Mouse (Mus musculus): ENCODE measurements at regions not wholly inside any gene's neighbourhood (a gene's known extent, or its start where the extent isn't known, plus 50 kb on each side); places are given as distances from the start of the nearest gene placed in this dataset.

DNA sequence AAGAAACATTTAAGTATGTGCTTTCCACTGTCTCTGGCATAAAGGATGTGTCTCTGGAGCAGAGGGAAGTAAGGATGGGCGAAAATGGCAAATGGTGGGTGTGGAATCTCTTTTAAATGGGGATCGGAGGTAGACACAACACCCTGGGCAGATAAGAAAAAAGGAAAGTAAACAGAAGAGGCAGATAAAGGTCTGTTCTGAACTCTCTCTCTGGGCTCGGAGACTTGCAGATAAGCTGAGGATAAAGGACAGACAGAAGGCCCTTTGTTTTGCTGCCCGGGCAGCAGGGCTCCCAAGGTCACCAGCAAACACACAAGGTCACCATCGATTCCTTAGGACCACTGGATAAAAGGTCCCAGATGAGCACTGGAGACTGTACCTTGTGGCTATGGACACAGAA lies 122.7 kb upstream of the Nmnat3 start:
- no peak for TF ChIP-seq TCF12 (IDR thresholded peaks at IDR 0.05; ENCODE audit: low read depth, low read length)
- TF ChIP-seq JUN (IDR thresholded peaks at IDR 0.05; ENCODE audit: insufficient read depth, low read depth, low read length), result no peak
- TF ChIP-seq ELF1 (IDR thresholded peaks at IDR 0.05; ENCODE audit: low read depth, low read length), result no peak
- no peak for TF ChIP-seq E2F4 (IDR thresholded peaks at IDR 0.05; ENCODE audit: insufficient replicate concordance, low read depth, low read length)
- TF ChIP-seq IRF4 (IDR thresholded peaks at IDR 0.05; ENCODE audit: low read depth, low read length), result no peak
- no peak for TF ChIP-seq ETS1 (conservative IDR thresholded peaks at IDR 0.05; ENCODE audit: low read depth, low read length)
- TF ChIP-seq RAD21 (IDR thresholded peaks at IDR 0.05; ENCODE audit: low read depth, low read length), result no peak
- no peak for TF ChIP-seq CHD2 (IDR thresholded peaks at IDR 0.05; ENCODE audit: low read length)
- no peak for TF ChIP-seq CTCF (conservative IDR thresholded peaks at IDR 0.05 in 1 of 2, IDR thresholded peaks at IDR 0.05 in 1 of 2; ENCODE audit: low read depth in 2 of 2, low read length in 2 of 2)
- no peak overlapping the region for H3K27ac ChIP-seq (ENCODE audit: insufficient read depth, low read depth)
- no peak overlapping the region for H3K9ac ChIP-seq (ENCODE audit: insufficient read depth, low read depth)
- no peaks in the 10 kb centered on the region for H3K4me1 ChIP-seq (ENCODE audit: control insufficient read depth in 1 of 2, insufficient read depth in 2 of 2)
- in situ Hi-C loops (cut with MboI; ENCODE audit: low pct_ligation_motif_present, low pct_unique_long_range_greater_than_20kb, low sequenced_read_pairs) (no loop called here), dilution Hi-C loops (cut with MboI; ENCODE audit: extremely low pct_ligation_motif_present, extremely low pct_unique_long_range_greater_than_20kb, low sequenced_read_pairs) (no loop called here)
- H3K4me3 ChIP-seq (replicated peaks in 1 of 3; ENCODE audit: low read depth in 2 of 3, low read length in 2 of 3, poor library complexity in 1 of 3), result no peak overlapping the region
- no peaks in the 10 kb centered on the region for H3K36me3 ChIP-seq (replicated peaks in 1 of 2; ENCODE audit: control insufficient read depth in 1 of 2, insufficient read depth in 1 of 2, low read length in 1 of 2)
- no peaks in the 10 kb centered on the region for H3K79me2 ChIP-seq (replicated peaks; ENCODE audit: control insufficient read depth, extremely low read depth, insufficient read depth, poor library complexity, severe bottlenecking)
- no peaks in the 10 kb centered on the region for H3K27me3 ChIP-seq (replicated peaks)
- DNase-seq (ENCODE audit: extremely low read depth), result no peak
- no peak overlapping the region for H3K4me2 ChIP-seq (ENCODE audit: insufficient read depth, low read depth, poor library complexity, severe bottlenecking)
- H3K9me3 ChIP-seq (replicated peaks; ENCODE audit: low read length), result peaks cover 41% of the 10 kb centered on the region

GRCm38 (mm10) chr9:98174056-98174455 lies 113.2 kb upstream of the Nmnat3 start:
- dilution Hi-C loops (cut with MboI; ENCODE audit: extremely low pct_ligation_motif_present, extremely low pct_unique_long_range_greater_than_20kb, low sequenced_read_pairs) (no loop called here), in situ Hi-C loops (cut with MboI; ENCODE audit: low pct_ligation_motif_present, low pct_unique_long_range_greater_than_20kb, low sequenced_read_pairs) (no loop called here)
- no peaks in the 10 kb centered on the region for H3K36me3 ChIP-seq (replicated peaks in 1 of 2; ENCODE audit: control insufficient read depth in 1 of 2, insufficient read depth in 1 of 2, low read length in 1 of 2)
- no peaks in the 10 kb centered on the region for H3K4me1 ChIP-seq (ENCODE audit: control insufficient read depth in 1 of 2, insufficient read depth in 2 of 2)
- no peaks in the 10 kb centered on the region for H3K79me2 ChIP-seq (replicated peaks; ENCODE audit: control insufficient read depth, extremely low read depth, insufficient read depth, poor library complexity, severe bottlenecking)
- no peak overlapping the region for H3K4me2 ChIP-seq (ENCODE audit: insufficient read depth, low read depth, poor library complexity, severe bottlenecking)
- H3K4me3 ChIP-seq (replicated peaks in 1 of 3; ENCODE audit: low read depth in 2 of 3, low read length in 2 of 3, poor library complexity in 1 of 3), result no peak overlapping the region
- no peak for TF ChIP-seq UBTF (IDR thresholded peaks at IDR 0.05; ENCODE audit: low read depth, low read length)
- no peak for TF ChIP-seq ZMIZ1 (IDR thresholded peaks at IDR 0.05; ENCODE audit: low read depth, low read length)
- TF ChIP-seq TBP (conservative IDR thresholded peaks at IDR 0.05; ENCODE audit: low read depth, low read length), result no peak
- no peak for TF ChIP-seq ETS1 (conservative IDR thresholded peaks at IDR 0.05; ENCODE audit: low read depth, low read length)
- no peak for TF ChIP-seq EP300 (IDR thresholded peaks at IDR 0.05; ENCODE audit: low read length)
- no peak for TF ChIP-seq SMC3 (IDR thresholded peaks at IDR 0.05; ENCODE audit: low read depth, low read length)
- no peak for TF ChIP-seq NELFE (IDR thresholded peaks at IDR 0.05; ENCODE audit: low read depth, low read length)
- H3K9me3 ChIP-seq (replicated peaks; ENCODE audit: low read length), result peaks cover 51% of the 10 kb centered on the region
- H3K27ac ChIP-seq (ENCODE audit: insufficient read depth, low read depth), result no peak overlapping the region
- H3K9ac ChIP-seq (ENCODE audit: insufficient read depth, low read depth), result no peak overlapping the region
- no peaks in the 10 kb centered on the region for H3K27me3 ChIP-seq (replicated peaks)
- DNase-seq (ENCODE audit: extremely low read depth), result no peak
